Mouse (Mus musculus): Measurements from ENCODE around the gene Ttf1.

DNA sequence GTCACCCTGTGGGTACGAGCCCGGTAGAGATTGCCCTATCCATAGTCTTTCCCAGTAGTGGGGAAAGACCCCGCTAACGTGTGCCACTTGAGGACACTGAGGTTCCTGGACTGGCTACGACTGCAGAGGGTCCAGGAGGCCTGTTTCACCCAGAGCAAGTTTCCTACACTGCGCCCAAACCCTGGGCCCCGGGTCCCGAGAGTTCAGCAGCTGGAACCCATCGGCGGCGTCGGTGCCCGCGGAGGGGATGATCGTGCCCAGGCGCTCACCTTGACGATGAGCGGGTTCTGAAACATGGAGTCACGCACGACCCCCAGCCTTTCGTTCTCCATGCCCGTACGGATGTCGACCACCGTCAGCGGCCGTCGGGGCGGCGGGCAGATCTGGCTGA lies 5.5 kb upstream of the Ttf1 start:
- no peak for TF ChIP-seq POLR2A (IDR thresholded peaks at IDR 0.05; ENCODE audit: low read depth, low read length)
- no peak for TF ChIP-seq CTCF (IDR thresholded peaks at IDR 0.05; ENCODE audit: extremely low read depth, insufficient read depth, insufficient read length, insufficient replicate concordance)
